Mouse (Mus musculus) heart, adult 11 months (tissue): ENCODE measurements at regions not wholly inside any gene's neighbourhood (a gene's known extent, or its start where the extent isn't known, plus 50 kb on each side); places are given as distances from the start of the nearest gene placed in this dataset.

Experiments
- DNase-seq: peaks from one replicate; pipeline ENCODE4 v3.0.0; 2022

- peak; percentile 98 for DNase-seq
These were observed 188.0 kb upstream of the Ubl3 start for GRCm38 (mm10) chr5:148740366-148741266.

GRCm38 (mm10) chr5:148739672-148740071, 187.1 kb upstream of the Ubl3 start:
- no peak for DNase-seq

- peak; percentile 96 for DNase-seq
These were observed 186.6 kb upstream of the Ubl3 start for GRCm38 (mm10) chr5:148739141-148739540.

GRCm38 (mm10) chr5:148729541-148729940, 177.0 kb upstream of the Ubl3 start:
- DNase-seq = no peak

- no peak for DNase-seq
These were observed 175.9 kb upstream of the Ubl3 start for GRCm38 (mm10) chr5:148728492-148728891.

- DNase-seq = no peak
These were observed 173.9 kb upstream of the Ubl3 start for GRCm38 (mm10) chr5:148726442-148726841.

GRCm38 (mm10) chr5:148724470-148724869, 171.9 kb upstream of the Ubl3 start:
- no peak for DNase-seq

- no peak for DNase-seq
These were observed 171.2 kb upstream of the Ubl3 start for GRCm38 (mm10) chr5:148723677-148724227.

- no peak for DNase-seq
These were observed 168.0 kb upstream of the Ubl3 start for GRCm38 (mm10) chr5:148720604-148721003.

- DNase-seq = no peak
These were observed 164.0 kb upstream of the Ubl3 start for GRCm38 (mm10) chr5:148716633-148717032.

GRCm38 (mm10) chr5:148715218-148715991, 162.8 kb upstream of the Ubl3 start:
- no peak for DNase-seq

- no peak for DNase-seq
These were observed 162.2 kb upstream of the Ubl3 start for GRCm38 (mm10) chr5:148714807-148715206.

GRCm38 (mm10) chr5:148713796-148714195, 161.2 kb upstream of the Ubl3 start:
- DNase-seq = peak; percentile 91

GRCm38 (mm10) chr5:148713039-148713438, 160.4 kb upstream of the Ubl3 start:
- no peak for DNase-seq

- no peak for DNase-seq
These were observed 159.0 kb upstream of the Ubl3 start for GRCm38 (mm10) chr5:148711570-148711969.

GRCm38 (mm10) chr5:148709111-148709771, 156.7 kb upstream of the Ubl3 start:
- DNase-seq = no peak

GRCm38 (mm10) chr5:148708014-148708741, 155.6 kb upstream of the Ubl3 start:
- peak; percentile 95 for DNase-seq

- DNase-seq = peak; percentile 88
These were observed 154.7 kb upstream of the Ubl3 start for GRCm38 (mm10) chr5:148707335-148707734.

- peak; percentile 78 for DNase-seq
These were observed 153.9 kb upstream of the Ubl3 start for GRCm38 (mm10) chr5:148706323-148707120.

GRCm38 (mm10) chr5:148704769-148705168, 152.2 kb upstream of the Ubl3 start:
- peak; percentile 95 for DNase-seq

- peak; percentile 90 for DNase-seq
These were observed 149.3 kb upstream of the Ubl3 start for GRCm38 (mm10) chr5:148701859-148702258.
